Mouse (Mus musculus): ENCODE data around the gene Ddc. TPM values are rescaled to one million over a fixed set of nuclear protein-coding genes. Genes with fewer than 3 reads are reported as not detected.

Ddc gene
- total RNA-seq, 2 experiments from 2014 or later, result 38.1 to 45.7 TPM

GRCm38 (mm10) chr11:11823980-11824911, 73.7 kb downstream of the Ddc start:
- DNase-seq, result peak; percentile 25

- DNase-seq, result no peak
Observed at GRCm38 (mm10) chr11:11822181-11823095, 75.5 kb downstream of the Ddc start.

- DNase-seq, result peak; percentile 30
Observed at GRCm38 (mm10) chr11:11821387-11821975, 76.5 kb downstream of the Ddc start.

GRCm38 (mm10) chr11:11820737-11821136, 77.2 kb downstream of the Ddc start:
- DNase-seq, result no peak

- peak; percentile 62 for DNase-seq
Observed at GRCm38 (mm10) chr11:11820251-11820650, 77.7 kb downstream of the Ddc start.

DNA sequence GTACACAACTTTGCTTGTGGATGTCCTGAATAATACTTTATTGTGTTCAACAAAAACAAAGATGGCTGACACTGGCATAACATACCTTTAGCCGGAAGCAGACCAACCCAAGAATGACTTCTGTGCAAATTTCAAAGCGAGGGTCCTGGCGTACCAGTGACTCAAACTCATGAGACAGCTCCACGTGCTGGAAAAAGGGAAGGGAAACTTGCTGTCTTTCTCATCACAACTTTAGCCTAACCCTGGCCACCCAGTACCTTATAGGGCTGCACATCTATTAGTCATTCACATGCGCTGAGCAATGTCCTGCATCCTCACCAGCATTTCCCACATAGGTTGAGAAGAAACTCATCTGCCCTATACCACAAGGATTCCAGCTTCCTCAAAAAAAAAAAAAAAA, 78.7 kb downstream of the Ddc start:
- DNase-seq, result no peak

- DNase-seq, result peak; percentile 38
Observed at GRCm38 (mm10) chr11:11818797-11819196, 79.1 kb downstream of the Ddc start.

DNA sequence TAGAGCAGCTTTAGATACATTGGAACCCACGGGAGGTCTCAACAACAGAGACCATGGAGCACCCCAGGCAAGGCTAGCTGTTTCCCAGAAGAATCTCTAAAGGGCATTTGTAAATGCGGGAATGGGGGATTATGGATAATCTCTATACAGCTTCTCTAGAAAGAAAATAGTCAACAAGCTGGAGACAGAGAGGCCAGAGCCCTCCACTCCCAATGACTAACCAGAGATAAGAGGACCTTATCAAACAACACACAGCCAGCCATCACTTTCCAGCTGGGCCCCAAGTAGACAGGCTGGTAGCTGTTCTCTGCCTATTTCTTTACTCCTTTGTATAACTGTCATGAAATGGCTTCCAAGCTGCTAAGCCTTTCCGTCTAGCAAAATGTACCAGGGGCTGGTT, 82.2 kb downstream of the Ddc start:
- no peak for DNase-seq

DNA sequence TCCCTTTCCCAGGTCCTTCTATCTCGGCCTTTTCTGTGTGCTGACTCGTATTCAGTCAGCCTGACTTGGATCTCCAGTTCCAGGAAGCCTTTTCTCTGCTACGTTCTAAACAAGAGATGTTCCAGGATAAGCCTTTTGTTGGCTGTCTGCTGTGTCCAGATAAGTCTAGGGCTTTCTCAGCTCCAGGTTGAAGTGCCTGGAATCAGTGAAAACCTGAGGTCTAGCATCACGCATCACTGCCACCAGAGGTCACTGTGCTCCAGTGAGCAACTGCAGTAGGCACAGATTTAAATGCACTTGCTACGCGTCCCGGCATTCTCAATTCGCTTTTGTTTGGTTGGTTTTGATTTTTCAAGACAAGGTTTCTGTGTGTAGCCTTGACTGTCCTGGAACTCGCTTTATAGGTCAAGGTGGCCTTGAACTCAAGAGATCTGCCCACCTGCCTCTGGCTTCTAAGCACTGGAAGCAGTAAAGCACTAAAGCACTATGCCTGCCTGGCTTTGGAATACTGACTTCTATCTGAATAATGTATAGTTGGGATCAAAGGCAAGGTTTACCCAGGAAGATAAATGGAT, 86.0 kb downstream of the Ddc start:
- peak; percentile 80 for DNase-seq

DNA sequence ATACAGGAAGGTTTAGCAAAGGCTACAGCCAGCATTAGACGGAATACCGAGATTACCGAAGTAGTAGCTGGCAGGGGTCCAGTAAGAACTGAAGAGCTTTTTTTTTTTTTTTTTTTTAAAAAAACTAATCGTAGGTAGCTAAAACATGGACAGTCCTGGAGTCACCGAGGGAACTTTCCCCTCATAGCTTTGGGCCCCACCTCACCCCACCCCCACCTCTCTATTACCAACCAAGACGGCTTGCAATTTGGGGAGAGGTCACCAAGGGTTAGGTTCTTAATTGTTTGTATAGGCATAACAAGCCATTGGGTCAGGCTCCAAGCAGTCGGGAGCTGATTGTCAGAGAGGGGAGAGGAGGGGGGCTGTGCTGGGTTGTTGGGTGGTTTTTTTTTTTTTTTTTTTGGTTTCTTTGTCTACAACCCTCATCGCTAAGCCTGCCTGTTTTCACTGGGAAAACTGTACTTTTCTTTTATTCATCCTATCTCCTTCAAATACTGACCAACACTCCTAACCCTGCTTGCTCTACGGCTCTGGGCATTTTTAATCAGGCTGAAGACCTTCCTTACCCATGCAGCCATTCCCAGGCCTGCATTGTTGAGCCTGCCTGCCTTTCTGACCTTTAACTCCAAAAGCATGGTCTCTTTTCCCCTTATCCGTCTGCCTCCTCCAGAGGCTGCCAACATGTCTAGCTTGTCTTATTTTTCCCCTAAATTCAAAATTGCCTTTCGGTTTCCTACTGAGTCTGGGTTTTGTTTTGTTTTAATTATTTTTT, 88.4 kb downstream of the Ddc start:
- no peak for DNase-seq

GRCm38 (mm10) chr11:11808820-11809403, 89.0 kb downstream of the Ddc start, which contains the start of gene Fignl1:
Gene Fignl1 (minus strand): TSS chr11:11808962.
- peak; percentile 97 for DNase-seq

GRCm38 (mm10) chr11:11808035-11808819, 89.7 kb downstream of the Ddc start:
- no peak for DNase-seq

- no peak for DNase-seq
Observed at GRCm38 (mm10) chr11:11805951-11806350, 92.0 kb downstream of the Ddc start.

GRCm38 (mm10) chr11:11804421-11804820, 93.5 kb downstream of the Ddc start:
- no peak for DNase-seq

DNA sequence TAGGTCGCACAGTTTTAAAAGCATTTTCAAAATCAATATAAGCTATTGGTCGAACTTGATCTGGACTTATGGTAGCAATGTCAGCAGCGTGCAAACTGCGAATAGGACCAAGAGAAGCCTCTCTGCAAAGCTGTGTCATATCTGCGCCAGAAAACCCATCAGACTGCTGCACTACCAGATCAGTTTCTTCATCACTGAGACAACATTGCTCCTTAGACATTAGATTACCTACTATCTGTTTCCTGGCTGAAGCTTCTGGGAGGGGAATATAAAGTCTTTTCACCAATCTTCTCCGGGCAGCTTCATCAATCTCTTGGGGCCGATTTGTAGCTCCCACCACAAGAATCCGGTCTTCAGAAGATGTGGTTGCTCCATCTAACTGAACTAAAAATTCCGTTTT, 96.9 kb downstream of the Ddc start:
- no peak for DNase-seq

DNA sequence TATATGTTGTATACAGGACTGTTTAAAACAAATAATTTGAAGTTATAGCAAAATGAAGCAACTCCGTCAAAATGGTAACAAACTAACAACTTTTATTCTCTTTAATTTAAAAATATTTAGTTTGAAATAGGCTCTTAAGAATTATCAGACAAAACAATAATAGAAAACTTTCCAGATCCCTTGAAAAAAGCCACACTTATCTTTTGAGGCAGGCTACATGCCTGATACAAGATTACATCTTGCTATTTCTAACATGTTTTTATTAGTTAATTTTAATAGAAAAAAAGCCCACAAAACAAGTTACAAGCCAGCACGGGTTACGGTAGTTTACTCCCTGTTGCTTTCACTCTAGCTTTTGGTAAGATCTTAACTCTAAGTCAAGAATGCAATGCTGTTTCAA, 97.6 kb downstream of the Ddc start:
- DNase-seq, result no peak

GRCm38 (mm10) chr11:11798690-11799089, 99.3 kb downstream of the Ddc start:
- no peak for DNase-seq

- DNase-seq, result no peak
Observed at GRCm38 (mm10) chr11:11794626-11795025, 103.3 kb downstream of the Ddc start.

DNA sequence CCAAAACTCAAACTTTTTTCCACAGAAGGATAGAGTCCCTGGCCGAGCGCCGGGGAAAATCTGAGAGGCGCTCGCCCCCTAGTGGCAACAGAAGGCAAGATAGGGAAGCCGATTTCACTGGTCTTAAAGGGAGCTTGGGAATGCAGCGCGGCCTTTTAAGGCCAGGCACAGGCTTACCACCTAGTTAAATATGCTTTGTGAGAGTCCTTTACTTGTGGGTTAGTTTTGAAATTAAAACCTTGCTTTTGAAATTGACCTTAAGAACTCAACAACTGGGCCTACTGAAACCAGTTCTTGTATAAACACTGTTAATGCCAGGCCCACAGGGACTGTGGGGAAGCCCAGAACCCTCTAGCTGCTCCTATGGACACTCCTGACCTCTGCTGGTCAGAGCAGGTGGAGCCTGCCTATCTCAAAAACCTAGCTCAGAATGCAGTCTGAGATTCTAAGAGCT, 109.4 kb downstream of the Ddc start:
- DNase-seq, result peak; percentile 81

DNA sequence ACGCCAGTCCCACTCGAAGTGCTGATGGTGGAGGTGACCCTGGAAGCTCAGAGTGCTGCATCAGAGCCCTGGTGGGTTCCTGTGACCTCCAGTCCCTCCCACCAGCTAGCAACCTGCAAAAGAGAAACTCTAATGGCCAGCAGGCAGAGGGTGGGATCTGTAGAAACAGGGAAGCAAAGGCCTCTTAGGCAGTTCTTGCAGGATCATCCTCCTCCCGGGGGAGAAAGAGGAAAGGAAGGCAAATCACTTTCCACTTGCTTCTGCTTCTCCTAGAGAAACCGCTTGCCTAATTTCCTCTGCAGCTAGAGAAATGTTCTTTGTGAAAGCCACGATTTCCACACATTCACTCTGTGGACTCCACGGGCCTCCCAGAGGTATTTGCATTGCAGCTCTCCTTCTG, 112.5 kb downstream of the Ddc start:
- DNase-seq, result no peak

Measured in gastrocnemius, postnatal 10 days (tissue).